Comparison of ENCODE assay signal across 31 mouse cellular contexts in genomic region chr13:54206140-54206753, GRCm38 (mm10). TPM values are rescaled to one million over a fixed set of nuclear protein-coding genes. Genes with fewer than 3 reads are reported as not detected.
DNase-seq lines count a peak whose midpoint lies in the region; TF ChIP-seq lines count a peak whose summit lies in the region.
"Had no signal": no experiment of that assay in that cellular context is flagged by ENCODE, and none has a peak within 500 bp of the region (broad histone marks: within the 10 kb centered on the region; RNA-seq: fewer than 3 reads in every experiment).

No protein-coding gene starts in this region.

- no peak for TF ChIP-seq EP300 in MEL (IDR thresholded peaks at IDR 0.05; ENCODE audit: low read depth in 1 of 2, low read length in 2 of 2)

- no peak for TF ChIP-seq RAD21 in MEL (IDR thresholded peaks at IDR 0.05; ENCODE audit: low read depth, low read length)

- no peak for TF ChIP-seq CTCF in layer of hippocampus, adult 2 months (conservative IDR thresholded peaks at IDR 0.05)
- no peak for TF ChIP-seq CTCF in MEL (IDR thresholded peaks at IDR 0.05 in 2 of 3, conservative IDR thresholded peaks at IDR 0.05 in 1 of 3; ENCODE audit: control insufficient read depth in 1 of 3, insufficient read depth in 1 of 3, low read depth in 2 of 3, low read length in 3 of 3, poor library complexity in 1 of 3, severe bottlenecking in 1 of 3)
- no peak for TF ChIP-seq CTCF in bone marrow, adult 2 months (IDR thresholded peaks at IDR 0.05; ENCODE audit: control insufficient read depth, insufficient read depth, low read length)
- no peak for TF ChIP-seq CTCF in olfactory bulb, adult 2 months (IDR thresholded peaks at IDR 0.05; ENCODE audit: insufficient read depth, low read depth, low read length)

- TF ChIP-seq POLR2A in MEL (IDR thresholded peaks at IDR 0.05; ENCODE audit: control insufficient read depth in 1 of 2, insufficient read depth in 1 of 2, low read depth in 1 of 2, low read length in 2 of 2, poor library complexity in 1 of 2) = no peak
- TF ChIP-seq POLR2A in bone marrow, adult 2 months (IDR thresholded peaks at IDR 0.05; ENCODE audit: borderline replicate concordance, control insufficient read depth, low read depth, low read length) = no peak
- TF ChIP-seq POLR2A in olfactory bulb, adult 2 months (IDR thresholded peaks at IDR 0.05; ENCODE audit: insufficient read depth, low read depth, low read length) = no peak

- WGBS in bone marrow, adult 2 months = 59% methylated on average over 9 of the region's 9 CpGs
- 39% methylated on average over 9 of the region's 9 CpGs for WGBS in olfactory bulb, adult 2 months

- H3K9me3 ChIP-seq in MEL (replicated peaks; ENCODE audit: insufficient read depth, low read length) = no peaks in the 10 kb centered on the region
- H3K9me3 ChIP-seq: forebrain, embryonic 13.5 days; heart, embryonic 13.5 days; hindbrain, embryonic 15.5 days; kidney, embryonic 15.5 days; neural tube, embryonic 12.5 days had no signal

- peak overlapping the region; percentile 55; the same call in 1 of the 2 replicates for H3K27ac ChIP-seq in layer of hippocampus, adult 2 months
- no peak overlapping the region for H3K27ac ChIP-seq in MEL (ENCODE audit: control insufficient read depth, low read depth, low read length)
- 0 out of 2 replicates have a peak overlapping the region, but pooled peaks have one; percentile 12 for H3K27ac ChIP-seq in bone marrow, adult 2 months (ENCODE audit: control insufficient read depth, insufficient read depth, low read depth, low read length, poor library complexity)
- peak overlapping the region; percentile 67 for H3K27ac ChIP-seq in olfactory bulb, adult 2 months (ENCODE audit: insufficient read depth, low read depth, low read length)
- H3K27ac ChIP-seq: forebrain, embryonic 13.5 days; gastrocnemius, adult 2 months; heart, adult 2 months; heart, embryonic 13.5 days; hindbrain, embryonic 15.5 days; kidney, embryonic 15.5 days; liver, embryonic 14.5 days; neural tube, embryonic 12.5 days; stomach, postnatal 0 days had no signal

- H3K79me2 ChIP-seq in MEL (ENCODE audit: control insufficient read depth, insufficient read depth, low read length, poor library complexity) = no peaks in the 10 kb centered on the region

- H3K36me3 ChIP-seq in MEL (ENCODE audit: control insufficient read depth in 1 of 2, insufficient read depth in 2 of 2, low read length in 2 of 2) = peaks cover 0 to 11% of the 10 kb centered on the region in 2 experiments; a peak in 2 of 4 replicates
- H3K36me3 ChIP-seq: heart, embryonic 13.5 days; hindbrain, embryonic 15.5 days; kidney, embryonic 15.5 days; neural tube, embryonic 12.5 days had no signal

- no peaks in the 10 kb centered on the region; a peak in 1 of 4 replicates for H3K27me3 ChIP-seq in MEL (ENCODE audit: control insufficient read depth in 1 of 2, insufficient read depth in 2 of 2, low read length in 2 of 2)
- H3K27me3 ChIP-seq: forebrain, embryonic 13.5 days; hindbrain, embryonic 15.5 days; kidney, embryonic 15.5 days; neural tube, embryonic 12.5 days had no signal

- no peak overlapping the region for H3K9ac ChIP-seq in MEL (ENCODE audit: control insufficient read depth, low read depth, low read length, poor library complexity, severe bottlenecking)
- H3K9ac ChIP-seq: forebrain, embryonic 13.5 days; heart, embryonic 13.5 days; hindbrain, embryonic 15.5 days; kidney, embryonic 15.5 days; liver, embryonic 14.5 days; lung, embryonic 14.5 days; neural tube, embryonic 12.5 days had no signal

- H3K4me3 ChIP-seq in layer of hippocampus, adult 2 months = no peak overlapping the region
- no peak overlapping the region for H3K4me3 ChIP-seq in MEL (ENCODE audit: control insufficient read depth in 1 of 2, insufficient read depth in 1 of 2, low read depth in 2 of 2, low read length in 2 of 2)
- H3K4me3 ChIP-seq in bone marrow, adult 2 months (replicated peaks; ENCODE audit: control insufficient read depth, low read depth, low read length) = no peak overlapping the region
- no peak overlapping the region for H3K4me3 ChIP-seq in olfactory bulb, adult 2 months (ENCODE audit: insufficient read depth, low read depth, low read length)
- H3K4me3 ChIP-seq: forebrain, embryonic 13.5 days; gastrocnemius, adult 2 months; heart, adult 2 months; heart, embryonic 13.5 days; hindbrain, embryonic 15.5 days; kidney, embryonic 15.5 days; myocyte; neural tube, embryonic 12.5 days had no signal

- no peak for DNase-seq in layer of hippocampus, adult 2 months (ENCODE audit: low spot score in 2 of 2)
- DNase-seq in layer of hippocampus, postnatal 14 days (ENCODE audit: low spot score in 2 of 2) = no peak
- no peak for DNase-seq in MEL (ENCODE audit: low read depth, low spot score)
- no peak for DNase-seq in thymus, postnatal 25 days
- DNase-seq: adrenal gland, adult 8-10 months; B cell, adult 2 months; cerebellum, adult 2 months; cerebellum, postnatal 25 days; gastrocnemius, adult 2 months; gastrocnemius, postnatal 36 days; heart, adult 2 months; heart, postnatal 10 days; kidney, adult 18-20 months; kidney, postnatal 36 days; layer of hippocampus, postnatal 36 days; liver; lung, embryonic 14.5 days; lung, postnatal 14 days; midbrain, embryonic 14.5 days; right cerebral cortex, postnatal 4 days had no signal

- peaks cover 5 to 24% of the 10 kb centered on the region in 2 experiments for H3K4me1 ChIP-seq in MEL (ENCODE audit: control insufficient read depth in 1 of 2, insufficient read depth in 2 of 2, low read length in 2 of 2)
- H3K4me1 ChIP-seq in bone marrow, adult 2 months (ENCODE audit: control insufficient read depth, insufficient read depth, low read length) = peaks cover 11% of the 10 kb centered on the region
- H3K4me1 ChIP-seq in olfactory bulb, adult 2 months (ENCODE audit: control insufficient read depth, insufficient read depth, low read length) = peaks cover 32% of the 10 kb centered on the region
- H3K4me1 ChIP-seq: kidney, embryonic 15.5 days had no signal

TF ChIP-seq in MEL, 35 proteins besides CTCF, POLR2A, EP300 and RAD21:
- peak; percentile 46 for TF ChIP-seq ZNF384 (IDR thresholded peaks at IDR 0.05; ENCODE audit: low read depth, low read length)
- no peak for TF ChIP-seq MYC (IDR thresholded peaks at IDR 0.05; ENCODE audit: low read depth, low read length)
- TF ChIP-seq ZC3H11A (IDR thresholded peaks at IDR 0.05; ENCODE audit: low read depth, low read length) = no peak
- no peak for TF ChIP-seq ZMIZ1 (IDR thresholded peaks at IDR 0.05; ENCODE audit: low read depth, low read length)
- TF ChIP-seq ZKSCAN1 (IDR thresholded peaks at IDR 0.05; ENCODE audit: low read depth, low read length) = no peak
- no peak for TF ChIP-seq MYB (IDR thresholded peaks at IDR 0.05; ENCODE audit: low read depth, low read length)
- TF ChIP-seq ELF1 (IDR thresholded peaks at IDR 0.05; ENCODE audit: low read depth, low read length) = no peak
- TF ChIP-seq GATA1 (IDR thresholded peaks at IDR 0.05; ENCODE audit: low read depth, low read length) = no peak

RNA-seq across cellular contexts. Expression of gene Hrh2, which starts 14.3 kb away (rescaled TPM):
- 1 to 10 TPM; 6.3 to 6.9 TPM for total RNA-seq in layer of hippocampus, adult 2 months (2021)
- total RNA-seq in layer of hippocampus, postnatal 14 days (2021) = 1 to 10 TPM; 4.8 to 5.7 TPM
- total RNA-seq in MEL (2012; rRNA removed) = not detected in 2 replicates
- under 1 TPM in 1 of 2 experiments, not detected in 1; 0.07 TPM for polyA plus RNA-seq in MEL (2012; ENCODE audit: insufficient read depth in 1 of 2, insufficient read length in 2 of 2, low read depth in 1 of 2, low replicate concordance in 2 of 2, missing spikeins in 1 of 2)
- 1.3 and 4.4 TPM in 2 replicates for polyA plus RNA-seq in bone marrow, adult 2 months (2011; ENCODE audit: insufficient read depth, insufficient read length, low replicate concordance, missing spikeins)
- not detected in 2 replicates for polyA plus RNA-seq in olfactory bulb, adult 2 months (2012; ENCODE audit: insufficient read depth, insufficient read length, low replicate concordance, missing spikeins)
- polyA plus RNA-seq: kidney, embryonic 15.5 days; limb, embryonic 11.5 days; lung, embryonic 14.5 days; myocyte had no signal
